Mouse (Mus musculus): ENCODE measurements around the gene Abcg5.

The Abcg5 gene

GRCm38 (mm10) chr17:84684284-84684683 is 1.5 kb upstream of the Abcg5 start:
- DNase-seq = no peak

- no peak for DNase-seq
Observed at GRCm38 (mm10) chr17:84681670-84682069, 1.1 kb downstream of the Abcg5 start.

- no peak for DNase-seq
Observed at GRCm38 (mm10) chr17:84677595-84677994, 5.2 kb downstream of the Abcg5 start.

- DNase-seq = peak; percentile 6
Observed at GRCm38 (mm10) chr17:84675951-84676366, 6.9 kb downstream of the Abcg5 start, which contains the start of gene Abcg8. Gene Abcg8, plus strand, starts transcription at chr17:84676302.

GRCm38 (mm10) chr17:84675204-84675603 is 7.6 kb downstream of the Abcg5 start:
- peak; percentile 36 for DNase-seq

GRCm38 (mm10) chr17:84674048-84674447 is 8.8 kb downstream of the Abcg5 start:
- DNase-seq = no peak

- no peak for DNase-seq
Observed at GRCm38 (mm10) chr17:84672376-84673369, 10.1 kb downstream of the Abcg5 start.

- no peak for DNase-seq
Observed at GRCm38 (mm10) chr17:84667848-84668247, 15.0 kb downstream of the Abcg5 start.

GRCm38 (mm10) chr17:84665691-84666090 is 17.1 kb downstream of the Abcg5 start:
- no peak for DNase-seq

GRCm38 (mm10) chr17:84665053-84665452 is 17.8 kb downstream of the Abcg5 start:
- no peak for DNase-seq

GRCm38 (mm10) chr17:84658951-84659350 is 23.9 kb downstream of the Abcg5 start:
- no peak for DNase-seq

- DNase-seq = no peak
Observed at GRCm38 (mm10) chr17:84658195-84658594, 24.6 kb downstream of the Abcg5 start.

GRCm38 (mm10) chr17:84657782-84658181 is 25.0 kb downstream of the Abcg5 start:
- no peak for DNase-seq

GRCm38 (mm10) chr17:84657422-84657732 is 25.4 kb downstream of the Abcg5 start:
- DNase-seq = no peak

- no peak for DNase-seq
Observed at GRCm38 (mm10) chr17:84656653-84657421, 26.0 kb downstream of the Abcg5 start.

GRCm38 (mm10) chr17:84656205-84656604 is 26.6 kb downstream of the Abcg5 start:
- DNase-seq = no peak

GRCm38 (mm10) chr17:84653544-84653943 is 29.3 kb downstream of the Abcg5 start:
- DNase-seq = no peak

GRCm38 (mm10) chr17:84650302-84651017 is 32.4 kb downstream of the Abcg5 start:
- no peak for DNase-seq

GRCm38 (mm10) chr17:84647630-84648029 is 35.2 kb downstream of the Abcg5 start:
- DNase-seq = no peak

- DNase-seq = no peak
Observed at GRCm38 (mm10) chr17:84646477-84646876, 36.3 kb downstream of the Abcg5 start.

GRCm38 (mm10) chr17:84645894-84646293 is 36.9 kb downstream of the Abcg5 start:
- DNase-seq = no peak

- no peak for DNase-seq
Observed at GRCm38 (mm10) chr17:84645119-84645518, 37.7 kb downstream of the Abcg5 start.

Measured in right cerebral cortex, postnatal 25 days (tissue).